Mouse (Mus musculus) myocyte (in vitro differentiated cells): ENCODE measurements around the gene Gsdme.

ENCODE experiments used
- MYOD1 ChIP-seq, 3 experiments: IDR thresholded peaks; one replicate each; pipeline ENCODE4 v1.6.1; 2011; ENCODE audit warnings: control low read depth in 2 of 3, low read depth in 2 of 3, mild to moderate bottlenecking in 2 of 3, moderate library complexity in 1 of 3; ENCODE audit not compliant: insufficient read length in 2 of 3, control insufficient read depth in 1 of 3
- MYOG ChIP-seq, 3 experiments: IDR thresholded peaks; one replicate each; pipeline ENCODE4 v1.6.1; 2011; ENCODE audit warnings: control low read depth in 2 of 3, low read depth in 2 of 3, mild to moderate bottlenecking in 2 of 3; ENCODE audit not compliant: insufficient read length in 2 of 3, control insufficient read depth in 1 of 3, insufficient read depth in 1 of 3
- POLR2A ChIP-seq: IDR thresholded peaks from one replicate; pipeline ENCODE4 v1.6.1; 2011; ENCODE audit warnings: low read depth, mild to moderate bottlenecking, control low read depth, moderate library complexity; ENCODE audit not compliant: insufficient read length
- POLR2AphosphoS2 ChIP-seq: IDR thresholded peaks from one replicate; pipeline ENCODE4 v1.6.1; 2011; ENCODE audit warnings: low read depth, control low read depth; ENCODE audit not compliant: insufficient read length
- SRF ChIP-seq: IDR thresholded peaks from one replicate; pipeline ENCODE4 v1.6.1; 2011; ENCODE audit warnings: low read depth; ENCODE audit not compliant: control insufficient read depth, insufficient read length

GRCm38 (mm10) chr6:50244967-50245366, 18.7 kb downstream of the Gsdme start:
- TF ChIP-seq SRF (no peak), MYOD1 (IDR thresholded peaks at IDR 0.05; ENCODE audit: control insufficient read depth in 1 of 3, insufficient read length in 2 of 3, low read depth in 2 of 3) (no peak), POLR2A (no peak), POLR2AphosphoS2 (no peak), MYOG (IDR thresholded peaks at IDR 0.05; ENCODE audit: control insufficient read depth in 1 of 3, insufficient read depth in 1 of 3, insufficient read length in 2 of 3, low read depth in 2 of 3) (no peak)
